ENCODE assay signal across 12 mouse cellular contexts in genomic region chr13:51253371-51253770, GRCm38 (mm10).
"Had no signal": no experiment of that assay in that cellular context is flagged by ENCODE, and none has a peak within 500 bp of the region (broad histone marks: within the 10 kb centered on the region; RNA-seq: fewer than 3 reads in every experiment).

No protein-coding gene starts in this region.

- DNase-seq: liver, postnatal 0 days; lung, adult 2 months; lung, postnatal 14 days; lung, postnatal 36 days; retina, postnatal 1 day; right cerebral cortex, adult 18-20 months; right cerebral cortex, postnatal 25 days; right cerebral cortex, postnatal 4 days; spleen, adult 18-20 months; thymus, adult 2 months; thymus, postnatal 14 days; thymus, postnatal 36 days had no signal
